Mouse (Mus musculus): Measurements from ENCODE around the gene Klc2. TPM values are rescaled to one million over a fixed set of nuclear protein-coding genes. Genes with fewer than 3 reads are reported as not detected.
"Not testable (repeated sequence)": the region's sequence is repeated elsewhere in the genome, so short reads cannot be mapped to it uniquely, and the experiment has no call there.

The Klc2 gene
- polyA plus RNA-seq, 1 experiment, result 234 TPM

- peak; percentile 73 for TF ChIP-seq CTCF (IDR thresholded peaks at IDR 0.05; ENCODE audit: extremely low read depth, insufficient read depth, low read length)
- TF ChIP-seq POLR2A (IDR thresholded peaks at IDR 0.05; ENCODE audit: extremely low read depth, insufficient read depth, low read length), result peak; percentile 13; the same call in 1 of the 2 replicates
- Histone ChIP-seq H3K27ac (ENCODE audit: insufficient read depth, low read length) (0 out of 2 replicates have a peak overlapping the region, but pooled peaks have one; percentile 11), H3K4me1 (ENCODE audit: control insufficient read depth, insufficient read depth, low read length) (peaks cover 2% of the 10 kb centered on the region; the same call in 1 of the 2 replicates), H3K4me3 (ENCODE audit: insufficient read depth, low read length) (peak overlapping the region; percentile 55)
Observed at GRCm38 (mm10) chr19:5094243-5094632, 24.1 kb downstream of the Klc2 start.

DNA sequence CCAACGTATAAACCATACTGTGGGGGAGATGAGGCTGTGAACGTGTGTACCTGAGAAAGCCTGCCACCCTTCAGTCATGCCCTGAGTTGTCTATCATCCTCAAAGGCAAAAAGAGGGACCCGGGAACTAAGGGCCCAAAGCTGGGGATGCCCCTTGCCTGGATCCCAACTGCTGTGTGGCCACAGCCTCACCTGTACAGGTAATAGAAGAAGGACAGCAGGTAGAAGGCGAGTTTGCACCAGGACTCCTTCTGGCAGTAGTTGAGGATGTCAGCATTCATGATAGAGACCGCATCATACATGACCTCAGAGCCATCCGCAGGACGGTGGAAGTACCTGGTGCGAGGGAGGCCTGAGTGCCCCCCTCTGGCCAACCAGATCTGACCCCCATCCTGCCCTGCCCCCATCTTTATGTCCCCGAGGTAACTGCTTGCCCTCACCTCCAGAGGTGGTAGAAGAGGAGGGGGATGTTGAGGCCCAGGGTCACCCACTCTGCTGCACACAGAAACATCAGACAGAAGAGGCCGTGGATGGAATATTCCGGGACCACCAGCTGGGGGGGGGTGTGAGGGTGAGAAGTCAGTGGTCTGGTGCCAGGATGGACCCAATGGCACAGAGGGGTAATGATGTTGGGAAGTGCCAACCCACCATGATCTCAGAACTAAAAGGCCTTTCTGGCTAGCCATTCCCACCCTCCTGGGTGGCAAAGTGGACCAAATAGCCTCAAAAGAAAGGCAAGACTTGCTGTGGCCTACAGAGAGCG is 24.7 kb downstream of the Klc2 start:
- Histone ChIP-seq H3K27ac (ENCODE audit: insufficient read depth, low read length) (no peak overlapping the region), H3K4me1 (ENCODE audit: control insufficient read depth, insufficient read depth, low read length) (peaks cover 2% of the 10 kb centered on the region; the same call in 1 of the 2 replicates), H3K4me3 (ENCODE audit: insufficient read depth, low read length) (no peak overlapping the region; the same call in 1 of the 2 replicates)
- TF ChIP-seq POLR2A (IDR thresholded peaks at IDR 0.05; ENCODE audit: extremely low read depth, insufficient read depth, low read length), result no peak
- no peak for TF ChIP-seq CTCF (IDR thresholded peaks at IDR 0.05; ENCODE audit: extremely low read depth, insufficient read depth, low read length)

DNA sequence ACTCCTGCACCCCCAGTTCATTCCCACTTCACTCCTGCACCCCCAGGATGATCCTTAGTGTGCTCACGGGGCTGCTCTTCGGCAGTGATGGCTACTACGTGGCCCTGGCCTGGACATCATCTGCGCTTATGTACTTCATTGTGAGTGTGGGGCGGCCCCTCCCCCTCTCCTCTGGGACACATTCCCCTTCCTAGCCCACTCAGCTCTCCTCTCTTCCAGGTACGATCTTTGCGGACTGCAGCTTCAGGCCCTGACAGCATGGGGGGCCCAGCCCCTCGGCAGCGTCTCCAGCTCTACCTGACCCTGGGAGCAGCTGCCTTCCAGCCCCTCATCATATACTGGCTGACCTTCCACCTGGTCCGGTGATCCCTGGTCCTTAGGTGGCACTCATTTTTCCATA is 26.3 kb downstream of the Klc2 start:
- Histone ChIP-seq H3K4me1 (ENCODE audit: control insufficient read depth, insufficient read depth, low read length) (no peaks in the 10 kb centered on the region; the same call in 1 of the 2 replicates), H3K4me3 (ENCODE audit: insufficient read depth, low read length) (no peak overlapping the region), H3K27ac (ENCODE audit: insufficient read depth, low read length) (no peak overlapping the region)
- TF ChIP-seq POLR2A (IDR thresholded peaks at IDR 0.05; ENCODE audit: extremely low read depth, insufficient read depth, low read length) (peak; percentile 46), CTCF (IDR thresholded peaks at IDR 0.05; ENCODE audit: extremely low read depth, insufficient read depth, low read length) (no peak)

DNA sequence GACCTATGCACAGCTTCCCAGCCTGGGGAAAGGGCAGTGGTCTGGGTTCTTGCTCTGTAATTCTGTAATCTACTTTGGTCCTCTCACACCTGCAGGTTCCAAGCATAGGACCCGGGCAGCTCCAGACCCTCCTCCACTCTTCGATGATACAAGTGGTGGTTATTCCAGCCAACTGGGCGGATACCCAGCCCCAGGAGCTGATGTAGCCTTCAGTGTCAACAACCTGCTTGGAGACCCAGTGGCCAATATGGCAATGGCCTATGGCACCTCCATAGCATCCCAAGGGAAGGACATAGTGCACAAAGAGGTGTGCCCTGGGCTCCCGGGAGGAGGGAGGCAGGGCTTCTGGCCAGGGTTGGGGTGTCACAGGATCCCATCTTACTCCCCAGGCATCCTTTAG is 29.0 kb downstream of the Klc2 start:
- peak overlapping the region; percentile 87; the same call in 1 of the 2 replicates for H3K4me3 ChIP-seq (ENCODE audit: insufficient read depth, low read length)
- H3K4me1 ChIP-seq (ENCODE audit: control insufficient read depth, insufficient read depth, low read length), result no peaks in the 10 kb centered on the region
- no peak for TF ChIP-seq CTCF (IDR thresholded peaks at IDR 0.05; ENCODE audit: extremely low read depth, insufficient read depth, low read length)
- TF ChIP-seq POLR2A (IDR thresholded peaks at IDR 0.05; ENCODE audit: extremely low read depth, insufficient read depth, low read length), result no peak
- H3K27ac ChIP-seq (ENCODE audit: insufficient read depth, low read length), result no peak overlapping the region

GRCm38 (mm10) chr19:5087884-5088728 is 30.3 kb downstream of the Klc2 start, which contains the start of gene Yif1a:
Yif1a (plus strand) TSS chr19:5088538.
- peak within 1 kb of the TSS; percentile 87 for H3K4me3 ChIP-seq (ENCODE audit: insufficient read depth, low read length)
- TF ChIP-seq CTCF (IDR thresholded peaks at IDR 0.05; ENCODE audit: extremely low read depth, insufficient read depth, low read length), result peak; percentile 38
- peak; percentile 70; the same call in 1 of the 2 replicates for TF ChIP-seq POLR2A (IDR thresholded peaks at IDR 0.05; ENCODE audit: extremely low read depth, insufficient read depth, low read length)
- peak within 1 kb of the TSS; percentile 57 for H3K27ac ChIP-seq (ENCODE audit: insufficient read depth, low read length)
- no peaks in the 10 kb centered on the region for H3K4me1 ChIP-seq (ENCODE audit: control insufficient read depth, insufficient read depth, low read length)

DNA sequence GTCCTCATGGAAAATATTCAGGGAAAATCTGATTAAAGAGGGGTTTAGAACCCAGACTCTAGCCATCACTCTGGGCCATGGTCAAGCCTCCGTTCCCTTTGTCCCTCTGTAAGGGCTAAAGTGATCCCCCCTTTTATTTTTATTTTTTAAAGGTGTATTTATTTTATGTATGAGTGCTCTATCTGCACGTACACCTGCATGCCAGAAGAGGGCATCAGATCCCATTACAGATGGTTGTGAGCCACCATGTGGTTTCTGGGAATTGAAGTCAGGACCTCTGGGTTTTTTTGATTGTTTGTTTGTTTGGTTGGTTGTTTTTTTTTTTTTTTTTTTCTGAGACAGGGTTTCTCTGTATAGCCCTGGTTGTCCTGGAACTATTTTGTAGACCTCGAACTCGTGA is 31.8 kb downstream of the Klc2 start:
- peak overlapping the region; percentile 99; the same call in 1 of the 2 replicates for H3K4me3 ChIP-seq (ENCODE audit: insufficient read depth, low read length)
- not testable (repeated sequence) for H3K27ac ChIP-seq (ENCODE audit: insufficient read depth, low read length); H3K4me1 ChIP-seq (ENCODE audit: control insufficient read depth, insufficient read depth, low read length)

DNA sequence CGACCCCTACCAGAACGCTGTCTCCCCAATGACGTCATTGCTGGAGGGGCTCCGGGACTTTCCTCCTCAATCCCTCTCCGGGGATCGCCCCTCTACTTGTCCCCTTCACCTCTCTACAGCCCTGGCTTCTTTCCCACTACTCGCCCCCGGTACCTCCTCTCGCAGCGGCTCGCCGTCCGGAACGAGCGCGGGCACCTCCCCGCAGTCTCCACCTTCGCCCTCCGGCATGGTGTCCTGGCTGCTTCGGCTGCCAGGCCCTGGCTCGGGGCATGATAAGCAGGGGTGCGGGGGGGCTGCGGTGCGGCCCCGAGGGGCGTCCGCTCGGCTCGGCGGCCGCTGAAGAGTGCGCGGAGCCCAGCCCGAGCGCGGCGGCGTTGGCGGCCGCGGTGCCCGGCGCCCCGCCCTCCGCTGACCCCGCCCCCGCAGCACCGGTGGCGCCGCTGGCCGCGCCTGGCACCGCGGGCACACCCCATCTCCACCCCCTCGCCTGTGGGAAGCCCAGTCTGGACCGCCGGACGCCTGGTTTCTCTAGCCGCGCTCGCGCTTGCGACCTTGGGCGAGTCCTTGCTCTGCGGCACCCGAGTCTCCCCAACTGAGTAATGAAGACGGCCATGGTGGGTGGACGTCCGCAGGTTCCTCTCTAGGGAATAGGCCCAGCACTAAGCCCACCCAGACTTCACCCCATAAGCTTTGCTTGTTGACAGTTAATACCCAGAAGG is 33.1 kb downstream of the Klc2 start, which contains the start of gene Tmem151a:
TSS of gene Tmem151a (minus strand) at position 387 of the 719 bp plus-strand sequence.
- peak; percentile 27 for TF ChIP-seq POLR2A (IDR thresholded peaks at IDR 0.05; ENCODE audit: extremely low read depth, insufficient read depth, low read length)
- no peak for TF ChIP-seq CTCF (IDR thresholded peaks at IDR 0.05; ENCODE audit: extremely low read depth, insufficient read depth, low read length)
- H3K27ac ChIP-seq (ENCODE audit: insufficient read depth, low read length), result peak within 1 kb of the TSS; percentile 98
- peak within 1 kb of the TSS; percentile 99 for H3K4me3 ChIP-seq (ENCODE audit: insufficient read depth, low read length)
- no peaks in the 10 kb centered on the region for H3K4me1 ChIP-seq (ENCODE audit: control insufficient read depth, insufficient read depth, low read length)

DNA sequence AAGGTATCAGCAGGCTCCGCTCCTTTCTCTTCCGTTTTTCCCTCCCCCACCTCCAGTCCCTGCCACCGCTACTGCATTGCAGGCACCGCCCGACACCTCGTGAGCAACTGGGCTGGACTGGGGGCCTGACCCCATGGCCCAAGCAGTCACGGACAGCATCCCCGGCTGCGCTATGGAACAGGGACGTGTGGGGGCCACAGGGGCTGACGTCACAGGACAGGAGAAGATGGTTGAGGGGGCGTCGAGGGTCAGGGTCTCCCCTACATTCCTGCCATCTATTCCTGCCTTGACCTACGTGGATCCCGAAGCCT is 33.6 kb downstream of the Klc2 start:
- peak overlapping the region; percentile 98 for H3K27ac ChIP-seq (ENCODE audit: insufficient read depth, low read length)
- TF ChIP-seq CTCF (IDR thresholded peaks at IDR 0.05; ENCODE audit: extremely low read depth, insufficient read depth, low read length) (no peak), POLR2A (IDR thresholded peaks at IDR 0.05; ENCODE audit: extremely low read depth, insufficient read depth, low read length) (no peak)
- peak overlapping the region; percentile 99 for H3K4me3 ChIP-seq (ENCODE audit: insufficient read depth, low read length)
- H3K4me1 ChIP-seq (ENCODE audit: control insufficient read depth, insufficient read depth, low read length), result no peaks in the 10 kb centered on the region

All from cortical plate, adult 2 months (tissue).